Mouse (Mus musculus) heart, postnatal 0 days (tissue): ENCODE data around the gene Xpa.

Experiments
- CTCF ChIP-seq: IDR thresholded peaks from 2 replicates; pipeline ENCODE4 v1.5.1; 2016; ENCODE audit warnings: antibody characterized with exemption, control low read depth, low read depth
- EP300 ChIP-seq: IDR thresholded peaks from 2 replicates; pipeline ENCODE4 v1.6.1; 2016; ENCODE audit warnings: antibody characterized with exemption, low read depth

DNA sequence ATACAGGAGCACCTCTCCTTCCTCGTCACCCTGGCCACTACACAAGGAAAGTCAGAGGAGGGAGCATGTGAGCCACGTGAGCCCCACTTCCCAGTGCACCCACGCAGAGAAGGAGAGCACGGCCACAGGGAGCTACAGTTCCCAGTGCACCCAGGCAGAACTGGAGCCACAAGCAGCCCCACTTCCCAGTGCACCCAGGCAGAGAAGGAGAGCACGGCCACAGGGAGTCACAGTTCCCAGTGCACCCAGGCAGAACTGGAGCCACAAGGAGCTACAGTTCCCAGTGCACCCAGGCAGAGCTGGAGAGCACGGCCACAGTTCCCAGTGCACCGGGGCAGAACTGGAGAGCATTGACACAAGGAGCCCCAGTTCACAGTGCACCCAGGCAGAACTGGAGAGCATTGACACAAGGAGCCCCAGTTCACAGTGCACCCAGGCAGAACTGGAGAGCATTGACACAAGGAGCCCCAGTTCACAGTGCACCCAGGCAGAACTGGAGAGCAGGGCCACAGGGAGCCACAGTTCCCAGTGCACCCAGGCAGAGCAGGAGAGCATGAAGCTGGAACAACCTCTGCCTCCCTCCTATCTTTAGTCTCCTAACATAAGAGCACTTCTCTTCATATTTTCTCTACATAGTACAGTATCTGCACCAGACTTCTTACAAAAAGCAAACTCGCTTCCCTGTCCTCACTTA lies 66.7 kb downstream of the Xpa start:
- no peak for TF ChIP-seq CTCF
- TF ChIP-seq EP300 = no peak
